Mouse (Mus musculus) heart, adult 2 months (tissue): ENCODE data around the gene Raet1e.

Experiments
- CTCF ChIP-seq: fragments of 200-600 bp; IDR thresholded peaks from 2 replicates; pipeline ENCODE4 v1.8.1; 2022; ENCODE audit warnings: antibody characterized with exemption, mild to moderate bottlenecking, moderate library complexity
- POLR2A ChIP-seq: fragments of 200-500 bp; IDR thresholded peaks from 2 replicates; pipeline ENCODE4 v1.6.1; 2011; ENCODE audit warnings: mild to moderate bottlenecking, low read depth, low read length, control low read depth; ENCODE audit not compliant: insufficient read depth

- TF ChIP-seq CTCF: no peak
- TF ChIP-seq POLR2A: no peak
These were observed 8.5 kb upstream of the Raet1e start for GRCm38 (mm10) chr10:22149691-22150465.
